Mouse (Mus musculus): ENCODE data around the gene Pde10a.

- TF ChIP-seq USF1 (IDR thresholded peaks at IDR 0.05; ENCODE audit: low read depth) (no peak), TCF12 (IDR thresholded peaks at IDR 0.05; ENCODE audit: insufficient read depth, poor library complexity, severe bottlenecking) (no peak), MAX (IDR thresholded peaks at IDR 0.05; ENCODE audit: low read depth) (no peak), CEBPB (IDR thresholded peaks at IDR 0.05; ENCODE audit: insufficient read depth, poor library complexity, severe bottlenecking) (no peak), POLR2A (IDR thresholded peaks at IDR 0.05; ENCODE audit: insufficient read length, low read depth) (no peak), SRF (IDR thresholded peaks at IDR 0.05; ENCODE audit: control insufficient read depth, insufficient read length, low read depth) (no peak), MYOD1 (IDR thresholded peaks at IDR 0.05; ENCODE audit: control insufficient read depth in 1 of 3, insufficient read length in 2 of 3, low read depth in 2 of 3) (no peak), E2F4 (IDR thresholded peaks at IDR 0.05; ENCODE audit: insufficient read depth) (no peak), POLR2AphosphoS2 (IDR thresholded peaks at IDR 0.05; ENCODE audit: insufficient read length, low read depth) (no peak)
Observed at GRCm38 (mm10) chr17:8548733-8549132, 23.6 kb downstream of the Pde10a start.

Data from myocyte (in vitro differentiated cells).